Mouse (Mus musculus): ENCODE measurements around the gene Timm8a2. TPM values are rescaled to one million over a fixed set of nuclear protein-coding genes. Genes with fewer than 3 reads are reported as not detected.

Gene Timm8a2
- total and polyA plus RNA-seq, 3 experiments, result 0.18 TPM; not detected in 2

DNA sequence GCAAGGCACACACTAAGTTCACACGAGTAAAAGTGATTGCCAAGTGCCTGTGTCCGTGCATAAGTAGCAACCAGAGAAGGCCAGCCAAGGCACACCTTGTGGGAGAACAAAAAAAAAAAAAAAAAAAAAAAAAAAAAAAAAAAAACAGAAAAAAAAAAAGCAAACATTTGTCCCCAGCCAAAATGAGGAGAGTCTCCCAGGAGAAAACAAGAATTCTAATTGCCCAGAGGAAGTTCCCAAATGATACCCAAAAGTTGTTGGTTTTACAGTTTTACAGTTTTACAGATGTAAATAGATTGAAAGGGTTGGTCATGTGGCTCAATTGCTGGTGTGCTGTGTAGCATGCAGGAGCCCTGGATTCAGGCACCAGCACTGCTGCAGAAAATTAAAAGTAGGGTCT is 2.4 kb upstream of the Timm8a2 start:
- Histone ChIP-seq H3K79me2 (ENCODE audit: control insufficient read depth, insufficient read depth, low read length, poor library complexity) (no peaks in the 10 kb centered on the region), H3K4me1 (ENCODE audit: control insufficient read depth in 1 of 2, insufficient read depth in 2 of 2, low read length in 2 of 2) (peaks cover 12 to 24% of the 10 kb centered on the region in 2 experiments), H3K27me3 (ENCODE audit: control insufficient read depth in 1 of 2, insufficient read depth in 2 of 2, low read length in 2 of 2) (no peaks in the 10 kb centered on the region), H3K27ac (ENCODE audit: control insufficient read depth, low read depth, low read length) (no peak overlapping the region), H3K9me3 (replicated peaks; ENCODE audit: insufficient read depth, low read length) (no peaks in the 10 kb centered on the region), H3K4me3 (ENCODE audit: control insufficient read depth in 1 of 2, insufficient read depth in 1 of 2, low read depth in 2 of 2, low read length in 2 of 2) (no peak overlapping the region), H3K9ac (ENCODE audit: control insufficient read depth, low read depth, low read length, poor library complexity, severe bottlenecking) (no peak overlapping the region), H3K36me3 (ENCODE audit: control insufficient read depth in 1 of 2, insufficient read depth in 2 of 2, low read length in 2 of 2) (peaks cover 0 to 15% of the 10 kb centered on the region in 2 experiments; a peak in 2 of 4 replicates)
- TF ChIP-seq GATA1 (IDR thresholded peaks at IDR 0.05; ENCODE audit: low read depth, low read length) (no peak), ZNF384 (IDR thresholded peaks at IDR 0.05; ENCODE audit: low read depth, low read length) (peak; percentile 87; the same call in 1 of the 2 replicates)
- DNase-seq (ENCODE audit: low read depth, low spot score), result no peak

DNA sequence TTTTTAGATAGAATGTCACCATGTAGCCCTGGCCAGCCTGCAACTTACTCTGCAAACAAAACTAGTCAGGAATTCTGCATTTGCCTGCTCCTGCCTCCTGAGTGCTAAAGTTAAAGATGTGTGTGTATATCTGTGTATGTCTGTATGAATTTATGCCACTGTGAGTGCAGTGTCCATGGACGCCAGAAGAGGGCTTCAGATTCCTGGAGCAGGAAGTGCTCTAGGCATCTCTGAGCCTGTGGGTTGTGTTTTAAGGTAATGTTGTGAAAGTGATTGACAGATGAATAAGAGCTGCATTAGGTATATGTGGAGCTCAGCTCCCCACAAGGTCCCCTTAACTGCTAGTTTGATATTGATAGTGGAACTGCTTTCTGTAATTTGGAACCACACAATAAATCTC is 707 bp downstream of the Timm8a2 start:
- peaks cover 10 to 12% of the 10 kb centered on the region in 2 experiments; a peak in 3 of 4 replicates for H3K4me1 ChIP-seq (ENCODE audit: control insufficient read depth in 1 of 2, insufficient read depth in 2 of 2, low read length in 2 of 2)
- no peak for TF ChIP-seq JUND (IDR thresholded peaks at IDR 0.05; ENCODE audit: low read depth, low read length)
- peak in 2 of 3 experiments; percentile 7 to 12; a peak in 2 of 6 replicates for TF ChIP-seq CTCF (IDR thresholded peaks at IDR 0.05 in 2 of 3, conservative IDR thresholded peaks at IDR 0.05 in 1 of 3; ENCODE audit: control insufficient read depth in 1 of 3, insufficient read depth in 1 of 3, low read depth in 2 of 3, low read length in 3 of 3, poor library complexity in 1 of 3, severe bottlenecking in 1 of 3)
- TF ChIP-seq MAZ (IDR thresholded peaks at IDR 0.05; ENCODE audit: low read depth, low read length), result no peak
- no peaks in the 10 kb centered on the region for H3K79me2 ChIP-seq (ENCODE audit: control insufficient read depth, insufficient read depth, low read length, poor library complexity)
- no peak for DNase-seq (ENCODE audit: low read depth, low spot score)
- no peak overlapping the region for H3K9ac ChIP-seq (ENCODE audit: control insufficient read depth, low read depth, low read length, poor library complexity, severe bottlenecking)
- H3K27me3 ChIP-seq (ENCODE audit: control insufficient read depth in 1 of 2, insufficient read depth in 2 of 2, low read length in 2 of 2), result no peaks in the 10 kb centered on the region
- H3K36me3 ChIP-seq (ENCODE audit: control insufficient read depth in 1 of 2, insufficient read depth in 2 of 2, low read length in 2 of 2), result peaks cover 0 to 7% of the 10 kb centered on the region in 2 experiments; a peak in 2 of 4 replicates
- no peak overlapping the region for H3K27ac ChIP-seq (ENCODE audit: control insufficient read depth, low read depth, low read length)
- no peak overlapping the region for H3K4me3 ChIP-seq (ENCODE audit: control insufficient read depth in 1 of 2, insufficient read depth in 1 of 2, low read depth in 2 of 2, low read length in 2 of 2)
- H3K9me3 ChIP-seq (replicated peaks; ENCODE audit: insufficient read depth, low read length), result no peaks in the 10 kb centered on the region

- Histone ChIP-seq H3K4me3 (ENCODE audit: control insufficient read depth in 1 of 2, insufficient read depth in 1 of 2, low read depth in 2 of 2, low read length in 2 of 2) (no peak overlapping the region), H3K27ac (ENCODE audit: control insufficient read depth, low read depth, low read length) (no peak overlapping the region), H3K9me3 (replicated peaks; ENCODE audit: insufficient read depth, low read length) (no peaks in the 10 kb centered on the region), H3K4me1 (ENCODE audit: control insufficient read depth in 1 of 2, insufficient read depth in 2 of 2, low read length in 2 of 2) (peaks cover 12 to 15% of the 10 kb centered on the region in 2 experiments), H3K9ac (ENCODE audit: control insufficient read depth, low read depth, low read length, poor library complexity, severe bottlenecking) (no peak overlapping the region), H3K27me3 (ENCODE audit: control insufficient read depth in 1 of 2, insufficient read depth in 2 of 2, low read length in 2 of 2) (no peaks in the 10 kb centered on the region), H3K79me2 (ENCODE audit: control insufficient read depth, insufficient read depth, low read length, poor library complexity) (no peaks in the 10 kb centered on the region), H3K36me3 (ENCODE audit: control insufficient read depth in 1 of 2, insufficient read depth in 2 of 2, low read length in 2 of 2) (peaks cover 0 to 12% of the 10 kb centered on the region in 2 experiments; a peak in 2 of 4 replicates)
- DNase-seq (ENCODE audit: low read depth, low spot score), result peak; percentile 78
- TF ChIP-seq TAL1 (IDR thresholded peaks at IDR 0.05; ENCODE audit: low read length), result 0 out of 2 replicates have a peak, but pooled peaks have one; percentile 11
- no peak for TF ChIP-seq JUND (IDR thresholded peaks at IDR 0.05; ENCODE audit: low read depth, low read length)
- peak; percentile 49; the same call in 1 of the 2 replicates for TF ChIP-seq ETS1 (IDR thresholded peaks at IDR 0.05; ENCODE audit: low read depth, low read length)
Measured at GRCm38 (mm10) chr14:122035860-122036259, 1.4 kb downstream of the Timm8a2 start.

Measured in MEL (cell line).